Mouse (Mus musculus) kidney, postnatal 36 days (tissue): ENCODE results near the gene Cdkn2a.

Source experiments
- DNase-seq, 2 experiments: peaks; one replicate each; pipeline ENCODE4 v3.0.0; 2021 to 2022; ENCODE audit warnings: mixed read lengths in 2 of 2

The Cdkn2a gene

DNA sequence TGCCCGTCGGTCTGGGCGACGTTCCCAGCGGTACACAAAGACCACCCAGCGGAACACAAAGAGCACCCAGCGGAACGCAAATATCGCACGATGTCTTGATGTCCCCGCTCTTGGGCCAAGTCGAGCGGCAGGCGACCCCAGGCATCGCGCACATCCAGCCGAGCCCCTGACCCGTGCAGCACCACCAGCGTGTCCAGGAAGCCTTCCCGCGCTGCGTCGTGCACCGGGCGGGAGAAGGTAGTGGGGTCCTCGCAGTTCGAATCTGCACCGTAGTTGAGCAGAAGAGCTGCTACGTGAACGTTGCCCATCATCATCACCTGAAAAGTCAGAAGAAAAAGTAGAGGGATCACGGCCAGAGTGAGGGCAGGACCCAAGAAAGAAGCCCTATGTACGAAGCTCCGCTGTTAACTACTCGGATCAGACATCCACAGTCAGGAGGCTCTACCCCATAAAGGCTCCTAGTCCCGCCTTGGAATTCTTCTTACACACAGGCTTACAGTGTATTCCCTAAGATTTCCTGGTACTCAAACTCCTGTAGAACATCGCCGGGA is 17.7 kb downstream of the Cdkn2a start:
- no peak for DNase-seq

DNA sequence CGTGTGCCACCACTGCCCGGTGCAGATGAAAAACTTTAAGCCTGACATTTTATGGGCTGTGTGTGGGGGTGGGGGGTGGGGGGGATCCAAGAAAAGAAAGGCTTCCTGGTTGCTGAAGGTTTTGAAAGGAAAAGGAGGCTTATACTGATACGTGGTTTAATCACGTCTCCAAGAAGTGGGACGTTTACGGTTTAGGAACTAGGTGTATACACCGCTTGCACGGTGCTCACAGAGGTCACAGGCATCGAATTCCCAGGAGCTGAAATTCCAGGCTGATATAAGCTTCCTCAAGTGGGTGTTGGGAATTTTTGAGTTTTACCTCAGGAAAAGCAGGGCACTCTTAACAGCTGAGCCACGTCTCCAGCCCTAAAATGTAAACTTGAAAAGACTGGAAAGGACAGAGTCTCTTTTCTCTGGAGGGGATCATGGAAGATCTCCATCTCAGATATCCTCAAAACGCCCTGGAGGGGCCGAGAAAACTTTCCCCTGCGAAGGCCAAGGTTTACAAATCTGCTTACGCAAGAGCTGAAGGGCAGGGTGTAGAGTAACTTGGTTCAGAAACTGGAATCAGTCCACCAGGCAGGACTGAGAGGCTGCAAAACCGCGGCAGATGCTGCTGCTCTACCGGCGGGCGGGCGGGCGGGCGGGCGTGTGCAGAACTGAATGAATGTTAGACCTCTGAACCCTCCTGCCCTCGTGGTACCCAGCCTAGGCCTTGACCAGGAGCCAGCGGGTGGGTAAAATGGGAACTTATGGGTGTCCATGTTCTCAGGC is 18.5 kb downstream of the Cdkn2a start:
- peak in 1 of 2 experiments; percentile 24 for DNase-seq

DNA sequence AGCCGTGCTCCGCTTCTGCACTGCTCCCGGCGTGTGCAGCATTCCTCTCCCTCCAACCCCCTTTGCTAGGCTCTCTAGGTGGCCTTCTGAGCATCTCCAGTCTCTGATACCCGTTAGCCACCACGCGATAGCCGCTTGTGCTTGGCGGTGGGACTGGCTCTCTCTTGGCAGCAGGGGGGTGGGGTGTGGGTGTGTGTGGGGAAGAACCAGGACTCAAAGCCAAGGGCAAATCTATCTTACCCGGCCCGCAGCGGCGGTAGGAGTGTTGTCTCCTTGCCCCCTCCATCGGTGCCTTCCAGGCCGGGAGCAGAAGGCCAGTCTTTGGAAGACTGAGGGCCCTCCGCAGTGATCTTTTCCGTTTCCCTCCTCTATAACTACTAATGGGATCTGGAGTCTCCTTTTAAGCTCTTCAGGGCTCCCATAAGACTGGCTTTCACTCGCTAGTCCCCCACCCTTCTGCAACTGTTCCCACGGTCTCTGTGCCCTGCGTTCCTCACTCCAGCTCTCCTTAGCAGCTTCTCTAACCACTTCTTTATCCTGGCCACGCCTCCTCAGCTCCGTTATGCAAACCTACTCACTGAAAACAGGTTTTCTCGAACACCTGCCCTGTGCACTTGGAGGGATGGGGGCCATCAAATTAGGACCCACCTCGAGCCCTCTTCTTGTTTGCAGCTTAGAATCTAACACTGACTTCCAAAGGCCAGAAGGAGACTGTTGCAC is 19.5 kb downstream of the Cdkn2a start:
- no peak for DNase-seq

DNA sequence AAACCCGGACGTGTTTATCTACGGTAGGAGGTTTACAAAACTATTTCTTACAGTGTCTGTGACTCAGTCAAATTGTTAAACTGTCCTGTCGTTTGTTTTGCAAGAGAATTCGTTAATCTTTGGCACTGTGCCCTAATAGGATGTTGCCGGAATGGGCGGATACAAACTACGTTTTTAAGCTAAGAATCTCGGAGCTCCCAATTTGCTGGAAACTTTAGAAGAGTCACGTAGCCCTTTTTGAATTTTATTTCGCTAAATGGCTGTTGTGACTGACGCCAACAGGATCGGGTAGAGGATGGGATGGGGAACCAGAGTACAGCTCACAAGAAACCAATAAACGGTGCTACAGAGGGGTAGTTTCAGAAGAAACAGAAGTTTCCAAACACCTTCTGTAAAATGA is 20.4 kb downstream of the Cdkn2a start:
- no peak for DNase-seq

DNA sequence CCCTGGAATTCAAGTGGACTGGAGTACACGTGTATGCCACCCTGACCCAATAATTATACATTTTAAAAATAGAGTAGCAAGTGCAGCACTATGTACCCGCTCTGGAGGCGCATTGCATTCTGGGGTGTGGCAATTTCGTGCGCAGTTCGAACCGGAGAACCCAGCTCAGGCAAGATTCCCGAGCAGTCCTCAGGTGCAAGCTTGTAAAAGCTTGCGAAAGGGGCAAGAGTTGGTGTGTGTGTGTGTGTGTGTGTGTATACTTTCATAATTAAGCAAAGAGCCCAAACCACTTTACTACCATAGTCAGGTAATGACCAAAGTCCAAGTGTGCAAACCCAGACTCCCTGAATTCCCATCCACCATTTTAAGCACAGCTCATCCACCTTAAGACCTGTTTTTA is 20.9 kb downstream of the Cdkn2a start:
- no peak for DNase-seq

DNA sequence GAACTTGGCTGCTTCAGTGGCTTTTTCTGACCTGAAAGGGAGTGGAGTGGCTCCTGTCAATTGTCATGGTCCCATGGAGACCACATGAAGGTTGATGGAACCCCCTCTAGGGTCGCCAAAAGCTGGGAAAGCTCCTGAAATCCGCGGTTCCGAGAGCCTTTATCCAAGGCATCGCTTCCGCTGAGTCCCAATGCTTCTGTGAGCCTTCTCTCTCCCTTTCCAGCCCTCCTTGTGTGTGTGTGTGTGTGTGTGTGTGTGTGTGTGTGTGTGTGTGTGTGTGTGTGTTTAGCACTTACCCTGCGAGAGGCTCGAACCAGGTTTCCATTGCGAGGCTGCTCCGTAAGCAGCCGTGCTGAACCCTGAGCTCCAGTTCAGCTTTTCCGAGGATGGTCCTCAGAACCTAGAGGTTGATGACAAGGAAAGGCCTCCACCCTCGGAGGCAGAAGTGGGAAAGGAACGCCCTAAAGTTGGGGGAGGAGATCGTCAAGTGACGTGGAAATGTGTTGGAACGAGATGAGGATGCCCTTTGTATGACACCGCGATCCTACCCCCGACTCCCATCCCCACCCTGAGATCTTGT is 21.4 kb downstream of the Cdkn2a start:
- no peak for DNase-seq

DNA sequence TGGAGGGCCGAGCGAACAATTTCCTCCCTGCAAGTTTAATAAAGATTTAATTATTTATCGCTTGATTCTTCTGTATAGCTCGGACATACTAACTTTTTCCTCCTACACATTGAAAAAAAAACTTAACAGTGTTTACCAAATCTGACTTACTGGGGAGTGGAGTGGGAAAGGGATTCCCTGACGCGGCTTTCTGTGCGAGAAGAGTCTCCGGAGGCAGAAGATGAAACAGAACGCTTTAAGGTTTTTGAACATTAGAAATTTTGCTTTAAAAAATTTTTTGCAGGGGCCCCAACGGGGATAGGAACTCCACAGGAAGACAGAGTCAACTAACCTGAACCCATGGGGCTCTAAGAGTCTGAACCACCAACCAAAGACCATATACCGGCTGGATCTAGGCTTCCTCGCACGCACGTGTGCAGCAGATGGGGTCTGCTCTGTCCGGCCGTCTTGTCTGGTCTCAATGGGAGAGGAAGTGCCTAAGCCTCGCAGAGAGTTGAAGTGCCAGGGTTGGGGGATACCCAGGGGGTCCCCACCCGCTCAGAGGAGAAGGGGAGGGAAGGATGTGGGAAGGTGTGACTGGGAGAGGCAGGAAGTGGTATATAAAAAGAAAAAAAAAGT is 22.2 kb downstream of the Cdkn2a start:
- DNase-seq, result no peak

DNA sequence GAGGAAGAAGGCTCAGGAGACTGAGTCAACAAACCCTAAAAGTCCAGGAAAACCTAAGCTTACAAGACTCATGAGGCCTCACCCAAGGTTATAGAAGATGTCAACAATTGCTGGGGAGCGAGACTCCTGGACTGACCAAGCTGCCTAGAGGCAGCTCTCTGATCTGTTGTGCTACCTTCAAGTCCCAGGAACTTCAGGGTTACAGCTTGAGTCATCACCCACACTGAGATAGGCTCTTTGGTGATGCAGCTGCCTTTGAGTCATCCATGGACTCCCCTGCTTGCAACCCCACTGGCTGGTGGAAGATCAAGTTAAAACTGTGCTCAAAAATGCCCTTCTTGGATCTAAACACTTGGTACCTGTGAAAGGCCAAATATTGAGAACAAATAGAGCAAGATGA is 36.7 kb downstream of the Cdkn2a start:
- DNase-seq, result no peak

DNA sequence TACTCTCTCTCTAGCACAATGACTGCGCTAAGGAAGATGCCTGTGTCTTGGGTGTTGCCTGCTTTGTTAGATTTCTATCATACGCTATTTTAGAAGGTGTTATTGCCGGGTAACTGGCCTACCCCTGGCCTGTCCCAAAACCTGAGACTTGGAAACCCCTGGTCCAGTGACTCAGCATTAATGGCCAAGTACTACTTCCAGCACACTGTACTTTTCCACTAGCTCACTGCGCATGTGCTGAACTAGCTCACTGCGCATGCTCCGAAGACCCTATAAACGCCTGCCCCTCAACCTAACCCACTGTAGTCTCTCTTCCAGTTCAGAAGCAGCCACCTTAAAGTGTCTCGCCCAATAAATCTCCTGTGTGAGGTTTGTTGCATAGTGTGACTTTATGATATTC is 60.0 kb downstream of the Cdkn2a start:
- DNase-seq, result no peak
